Mouse (Mus musculus) frontal cortex, postnatal 25 days (tissue): ENCODE measurements at regions not wholly inside any gene's neighbourhood (a gene's known extent, or its start where the extent isn't known, plus 50 kb on each side); places are given as distances from the start of the nearest gene placed in this dataset.

ENCODE experiments used
- DNase-seq, 2 experiments: peaks; one replicate each; pipeline ENCODE4 v3.0.0; 2022; ENCODE audit warnings: low spot score in 2 of 2

GRCm38 (mm10) chr6:14298167-14298566 is 426.8 kb upstream of the 2610001J05Rik start:
- DNase-seq: no peak

GRCm38 (mm10) chr6:14297428-14297827 is 426.1 kb upstream of the 2610001J05Rik start:
- no peak for DNase-seq

GRCm38 (mm10) chr6:14290843-14291242 is 419.5 kb upstream of the 2610001J05Rik start:
- DNase-seq: no peak

GRCm38 (mm10) chr6:14281476-14281875 is 410.2 kb upstream of the 2610001J05Rik start:
- no peak for DNase-seq

GRCm38 (mm10) chr6:14261941-14262340 is 390.6 kb upstream of the 2610001J05Rik start:
- no peak for DNase-seq

- DNase-seq: no peak
Measured at GRCm38 (mm10) chr6:14240331-14240730, 369.0 kb upstream of the 2610001J05Rik start.

- DNase-seq: no peak
Measured at GRCm38 (mm10) chr6:14239151-14239550, 367.8 kb upstream of the 2610001J05Rik start.

- DNase-seq: no peak
Measured at GRCm38 (mm10) chr6:14230823-14231222, 359.5 kb upstream of the 2610001J05Rik start.

- DNase-seq: peak; percentile 22 to 32
Measured at GRCm38 (mm10) chr6:14207509-14207908, 336.2 kb upstream of the 2610001J05Rik start.

- no peak for DNase-seq
Measured at GRCm38 (mm10) chr6:14197107-14197506, 325.8 kb upstream of the 2610001J05Rik start.

- no peak for DNase-seq
Measured at GRCm38 (mm10) chr6:14195351-14195750, 324.0 kb upstream of the 2610001J05Rik start.

GRCm38 (mm10) chr6:14191387-14192023 is 320.2 kb upstream of the 2610001J05Rik start:
- no peak for DNase-seq

GRCm38 (mm10) chr6:14185921-14186420 is 314.7 kb upstream of the 2610001J05Rik start:
- no peak for DNase-seq

- DNase-seq: no peak
Measured at GRCm38 (mm10) chr6:14147370-14147769, 276.1 kb upstream of the 2610001J05Rik start.

- no peak for DNase-seq
Measured at GRCm38 (mm10) chr6:14146394-14146793, 275.1 kb upstream of the 2610001J05Rik start.

- no peak for DNase-seq
Measured at GRCm38 (mm10) chr6:14142107-14142751, 270.9 kb upstream of the 2610001J05Rik start.

- DNase-seq: no peak
Measured at GRCm38 (mm10) chr6:14130392-14131144, 259.2 kb upstream of the 2610001J05Rik start.

GRCm38 (mm10) chr6:14129394-14129793 is 258.1 kb upstream of the 2610001J05Rik start:
- no peak for DNase-seq

GRCm38 (mm10) chr6:14122311-14122710 is 251.0 kb upstream of the 2610001J05Rik start:
- DNase-seq: no peak

GRCm38 (mm10) chr6:14121479-14121878 is 250.2 kb upstream of the 2610001J05Rik start:
- DNase-seq: no peak

- no peak for DNase-seq
Measured at GRCm38 (mm10) chr6:14094907-14095306, 223.6 kb upstream of the 2610001J05Rik start.

GRCm38 (mm10) chr6:14081884-14082283 is 210.6 kb upstream of the 2610001J05Rik start:
- DNase-seq: no peak

- no peak for DNase-seq
Measured at GRCm38 (mm10) chr6:14063735-14064134, 192.4 kb upstream of the 2610001J05Rik start.
